8 mouse cellular contexts compared by ENCODE assay signal in the genomic region with DNA sequence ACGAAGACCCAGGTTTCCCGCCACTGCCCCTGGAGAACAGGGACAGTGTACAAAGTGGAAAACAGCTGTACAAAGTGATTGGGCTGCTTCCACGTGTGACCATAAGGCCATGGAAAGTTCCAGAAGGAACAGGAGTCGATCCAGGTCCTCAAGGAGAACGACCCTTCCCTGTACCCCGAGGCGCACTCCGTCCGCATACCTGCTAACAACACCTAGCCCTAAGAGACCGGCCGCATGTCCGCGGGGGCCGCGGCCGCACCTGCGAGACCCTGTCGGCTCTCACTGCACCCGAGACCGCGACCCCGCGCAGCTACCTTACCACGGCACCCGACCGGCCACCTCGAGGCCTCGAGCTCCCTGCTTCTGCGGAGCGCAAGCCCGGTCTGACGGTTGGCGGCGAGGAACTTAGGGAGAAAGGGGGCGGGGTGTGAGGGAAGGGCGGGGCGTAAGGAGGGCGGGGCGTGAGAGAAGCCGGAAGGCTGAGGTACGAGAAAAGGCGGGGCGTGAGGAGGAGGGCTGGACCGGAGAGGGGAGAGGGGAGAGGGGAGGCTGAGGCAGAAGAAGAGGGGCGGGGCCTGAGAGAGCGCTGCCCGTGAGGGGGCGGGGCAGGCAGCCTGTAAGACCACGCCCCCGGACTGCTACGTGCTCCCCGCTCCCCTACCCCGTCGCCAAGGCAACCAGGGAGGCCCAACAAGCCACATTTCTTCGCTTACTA. TPM values are rescaled to one million over a fixed set of nuclear protein-coding genes. Genes with fewer than 3 reads are reported as not detected.
DNase-seq lines count a peak whose midpoint lies in the region; ATAC-seq and TF ChIP-seq lines count a peak whose summit lies in the region.

Gene Ccdc158 (minus strand): TSS at position 413 of the 715 bp plus-strand sequence.

- no peak for TF ChIP-seq CTCF in ES-Bruce4 (IDR thresholded peaks at IDR 0.05; ENCODE audit: low read depth, low read length)

- peak within 1 kb of the TSS; percentile 56 for H3K4me2 ChIP-seq in hindbrain, embryonic 12.5 days (replicated peaks)

- ATAC-seq in frontal cortex, adult (ENCODE audit: low TSS enrichment): peak; percentile 88
- peak; percentile 94 for ATAC-seq in hindbrain, embryonic 12.5 days (ENCODE audit: low FRiP score)

- WGBS in hindbrain, embryonic 12.5 days: 16% methylated on average over 48 of the region's 55 CpGs

- no peaks in the 10 kb centered on the region for H3K9me3 ChIP-seq in ES-Bruce4 (replicated peaks; ENCODE audit: control insufficient read depth, insufficient read depth, low read length, poor library complexity, severe bottlenecking)
- H3K9me3 ChIP-seq in hindbrain, embryonic 12.5 days (replicated peaks): no peaks in the 10 kb centered on the region

- DNase-seq in cerebellum, adult 8-10 months: peak; percentile 14
- peak; percentile 28 to 45 for DNase-seq in layer of hippocampus, postnatal 25 days (ENCODE audit: extremely low spot score in 1 of 2, low spot score in 1 of 2)
- peak; percentile 76 for DNase-seq in lung, postnatal 14 days
- peak; percentile 84 for DNase-seq in ovary, postnatal 36 days (ENCODE audit: low spot score)
- peak; percentile 80 for DNase-seq in thymus, postnatal 0 days (ENCODE audit: low spot score)

- peak; percentile 45; the same call in 1 of the 2 replicates for TF ChIP-seq EP300 in ES-Bruce4 (IDR thresholded peaks at IDR 0.05; ENCODE audit: insufficient read depth, low read depth, low read length)

- peaks cover 2% of the 10 kb centered on the region for H3K4me1 ChIP-seq in ES-Bruce4 (ENCODE audit: control insufficient read depth, insufficient read depth, low read length)
- H3K4me1 ChIP-seq in hindbrain, embryonic 12.5 days: peaks cover 11% of the 10 kb centered on the region

- TF ChIP-seq POLR2A in ES-Bruce4 (IDR thresholded peaks at IDR 0.05; ENCODE audit: insufficient read depth, low read length): no peak

- peaks cover 2% of the 10 kb centered on the region; the same call in 1 of the 2 replicates for H3K27me3 ChIP-seq in ES-Bruce4 (ENCODE audit: control insufficient read depth, insufficient read depth, low read length, poor library complexity, severe bottlenecking)
- H3K27me3 ChIP-seq in hindbrain, embryonic 12.5 days: no peaks in the 10 kb centered on the region

- no peak within 1 kb of the TSS for H3K9ac ChIP-seq in ES-Bruce4 (ENCODE audit: low read depth, poor library complexity, severe bottlenecking)
- peak within 1 kb of the TSS; percentile 13; the same call in 1 of the 2 replicates for H3K9ac ChIP-seq in hindbrain, embryonic 12.5 days

- H3K27ac ChIP-seq in ES-Bruce4 (ENCODE audit: insufficient read depth, low read length): no peak within 1 kb of the TSS
- no peak within 1 kb of the TSS for H3K27ac ChIP-seq in hindbrain, embryonic 12.5 days

- no peaks in the 10 kb centered on the region for H3K36me3 ChIP-seq in ES-Bruce4 (ENCODE audit: control insufficient read depth, insufficient read depth, low read length, poor library complexity, severe bottlenecking)
- H3K36me3 ChIP-seq in hindbrain, embryonic 12.5 days: no peaks in the 10 kb centered on the region

- peak within 1 kb of the TSS; percentile 70 for H3K4me3 ChIP-seq in ES-Bruce4 (ENCODE audit: low read depth, low read length)
- peak within 1 kb of the TSS; percentile 41 for H3K4me3 ChIP-seq in hindbrain, embryonic 12.5 days

RNA-seq across cellular contexts. Expression of gene Ccdc158, which starts in this region (rescaled TPM):
- 4.7 and 5.4 TPM in 2 replicates for polyA plus RNA-seq in ES-Bruce4 (2011; ENCODE audit: insufficient read depth, insufficient read length, low read depth, missing spikeins)
- polyA plus RNA-seq in hindbrain, embryonic 12.5 days (2016; fragmentation: Nextera tagmentation; extraction: Ambion mirVana): 0.52 and 0.55 TPM in 2 replicates
- 1 to 10 TPM in 1 of 2 experiments, under 1 TPM in 1; 0.49 to 1.0 TPM for total RNA-seq in layer of hippocampus, postnatal 25 days (2021)
- 0.10 and 0.14 TPM in 2 replicates for polyA plus RNA-seq in thymus, postnatal 0 days (2015; fragmentation: Nextera tagmentation; extraction: Ambion mirVana)

Comparison
In these comparisons a context has a peak if more than half of its experiments do, and no peak if none do; other contexts are left out.
1. Peak in ATAC-seq, H3K4me3 ChIP-seq, H3K9ac ChIP-seq and H3K4me2 ChIP-seq in hindbrain, embryonic 12.5 days; RNA of the gene not detected or under 1 TPM.
2. Peak in DNase-seq in thymus, postnatal 0 days; RNA of the gene not detected or under 1 TPM.
3. DNase-seq: peak in every context shown above with its lines; median percentile 84 in ovary, postnatal 36 days; 80 in thymus, postnatal 0 days; 76 in lung, postnatal 14 days; 36 in layer of hippocampus, postnatal 25 days; 14 in cerebellum, adult 8-10 months.